Mouse (Mus musculus) liver, adult 2 months (tissue): ENCODE measurements around the gene Slfn2.

Experiments used
- CTCF ChIP-seq: fragments of 200-500 bp; IDR thresholded peaks from 2 replicates; pipeline ENCODE4 v1.5.1; 2011; ENCODE audit warnings: low read depth, low read length, control low read depth
- POLR2A ChIP-seq: fragments of 200-500 bp; IDR thresholded peaks from 2 replicates; pipeline ENCODE4 v1.6.1; 2011; ENCODE audit warnings: low read length, control low read depth; ENCODE audit not compliant: insufficient read depth; ENCODE audit errors: extremely low read depth

- TF ChIP-seq CTCF = no peak
- no peak for TF ChIP-seq POLR2A
Observed at GRCm38 (mm10) chr11:83082741-83083473, 18.0 kb downstream of the Slfn2 start.
